Mouse (Mus musculus) limb, embryonic 13.5 days (tissue): ENCODE results near the gene S100z. TPM values are rescaled to one million over a fixed set of nuclear protein-coding genes. Genes with fewer than 3 reads are reported as not detected.
A peak's percentile ranks its signal among the peaks of the same experiment; 100 is the strongest.

ENCODE experiments used
- ATAC-seq: fragments of 200-750 bp; cut with Nextera tagmentation; 2 replicates; pipeline ENCODE4 v1.8.0; 2017; ENCODE audit warnings: low read depth, moderate number of reproducible peaks, moderate TSS enrichment; ENCODE audit not compliant: low FRiP score
- H3K27ac ChIP-seq: fragments of 300-500 bp; sonication (generic); 2 replicates; pipeline ENCODE4 v1.5.1; 2015; ENCODE audit warnings: inconsistent platforms, mild to moderate bottlenecking, moderate library complexity
- H3K27me3 ChIP-seq: fragments of 300-500 bp; sonication (generic); 2 replicates; pipeline ENCODE4 v1.6.1; 2015; ENCODE audit warnings: mild to moderate bottlenecking, inconsistent platforms
- H3K36me3 ChIP-seq: fragments of 300-500 bp; sonication (generic); 2 replicates; pipeline ENCODE4 v1.6.1; 2015; ENCODE audit warnings: inconsistent platforms, mild to moderate bottlenecking, moderate library complexity
- H3K4me1 ChIP-seq: fragments of 300-500 bp; sonication (generic); 2 replicates; pipeline ENCODE4 v1.6.1; 2015; ENCODE audit warnings: inconsistent platforms
- H3K4me2 ChIP-seq: fragments of 300-500 bp; sonication (generic); replicated peaks from 2 replicates; pipeline ENCODE4 v1.6.1; 2015; ENCODE audit warnings: inconsistent platforms, mild to moderate bottlenecking, moderate library complexity
- H3K4me3 ChIP-seq: fragments of 300-500 bp; sonication (generic); 2 replicates; pipeline ENCODE4 v1.5.1; 2015; ENCODE audit warnings: moderate library complexity, mild to moderate bottlenecking, inconsistent platforms
- H3K9ac ChIP-seq: fragments of 300-500 bp; sonication (generic); 2 replicates; pipeline ENCODE4 v1.6.1; 2015; ENCODE audit warnings: mild to moderate bottlenecking, inconsistent platforms
- H3K9me3 ChIP-seq: fragments of 300-500 bp; sonication (generic); 2 replicates; pipeline ENCODE4 v1.6.1; 2016; ENCODE audit warnings: inconsistent platforms
- WGBS: fragments of 180-500 bp; shearing (Covaris S2); methylation state at CpG from one replicate; pipeline ENCODE4 v1.1.7; 2015; 5-methylcytosine and 5-hydroxymethylcytosine counted together
- polyA plus RNA-seq: library from polyadenylated mRNA; unstranded; fragments of >200 nt; fragmentation: Nextera tagmentation; extraction: Ambion mirVana; gene quantifications from 2 replicates; pipeline ENCODE4 v1.2.1, GENCODE M21; 2015

The S100z gene
- polyA plus RNA-seq, result not detected in 2 replicates

GRCm38 (mm10) chr13:95478671-95479413 is at the start of gene S100z:
Gene S100z, minus strand, starts transcription at chr13:95478721.
- H3K9me3 ChIP-seq, result no peaks in the 10 kb centered on the region
- H3K9ac ChIP-seq, result no peak within 1 kb of the TSS
- H3K4me3 ChIP-seq, result no peak within 1 kb of the TSS
- no peak within 1 kb of the TSS for H3K27ac ChIP-seq
- 0 out of 2 replicates have a peak, but pooled peaks cover 1% of the 10 kb centered on the region for H3K4me1 ChIP-seq
- ATAC-seq, result no peak
- 0 out of 2 replicates have a peak, but pooled peaks cover 8% of the 10 kb centered on the region for H3K27me3 ChIP-seq
- no peak within 1 kb of the TSS for H3K4me2 ChIP-seq
- 81% methylated on average over 21 of the region's 21 CpGs for WGBS
- no peaks in the 10 kb centered on the region for H3K36me3 ChIP-seq

- WGBS, result under 1% methylated on average over 54 of the region's 54 CpGs
- Histone ChIP-seq H3K9ac (peak within 1 kb of the TSS; percentile 58), H3K4me1 (peaks cover 17% of the 10 kb centered on the region), H3K36me3 (no peaks in the 10 kb centered on the region), H3K4me2 (peak within 1 kb of the TSS; percentile 78), H3K4me3 (peak within 1 kb of the TSS; percentile 47), H3K27me3 (peaks cover 48% of the 10 kb centered on the region), H3K27ac (no peak within 1 kb of the TSS), H3K9me3 (no peaks in the 10 kb centered on the region)
- ATAC-seq, result peak; percentile 72
Observed at GRCm38 (mm10) chr13:95524674-95525491, 46.4 kb upstream of the S100z start, which contains the start of gene F2rl1. Gene F2rl1, minus strand, starts transcription at chr13:95525227.

GRCm38 (mm10) chr13:95524424-95524673 is 45.8 kb upstream of the S100z start:
- Histone ChIP-seq H3K4me2 (peak overlapping the region; percentile 78), H3K4me3 (peak overlapping the region; percentile 47), H3K4me1 (peaks cover 17% of the 10 kb centered on the region), H3K27me3 (peaks cover 48% of the 10 kb centered on the region), H3K27ac (no peak overlapping the region), H3K9me3 (no peaks in the 10 kb centered on the region), H3K9ac (peak overlapping the region; percentile 58), H3K36me3 (no peaks in the 10 kb centered on the region)
- ATAC-seq, result peak; percentile 54
- WGBS, result under 1% methylated on average over 13 of the region's 13 CpGs

GRCm38 (mm10) chr13:95523659-95524423 is 45.3 kb upstream of the S100z start:
- ATAC-seq, result no peak
- 2% methylated on average over 29 of the region's 29 CpGs for WGBS
- H3K27me3 ChIP-seq, result peaks cover 48% of the 10 kb centered on the region
- peaks cover 17% of the 10 kb centered on the region for H3K4me1 ChIP-seq
- peak overlapping the region; percentile 58 for H3K9ac ChIP-seq
- peak overlapping the region; percentile 78 for H3K4me2 ChIP-seq
- H3K4me3 ChIP-seq, result peak overlapping the region; percentile 47
- no peaks in the 10 kb centered on the region for H3K9me3 ChIP-seq
- no peaks in the 10 kb centered on the region for H3K36me3 ChIP-seq
- H3K27ac ChIP-seq, result no peak overlapping the region

GRCm38 (mm10) chr13:95522176-95522575 is 43.7 kb upstream of the S100z start:
- Histone ChIP-seq H3K4me3 (no peak overlapping the region), H3K4me2 (no peak overlapping the region), H3K4me1 (peaks cover 17% of the 10 kb centered on the region), H3K27me3 (peaks cover 40% of the 10 kb centered on the region), H3K9ac (no peak overlapping the region), H3K27ac (no peak overlapping the region), H3K9me3 (no peaks in the 10 kb centered on the region), H3K36me3 (no peaks in the 10 kb centered on the region)
- 79% methylated on average over 10 of the region's 10 CpGs for WGBS
- no peak for ATAC-seq

GRCm38 (mm10) chr13:95521029-95521428 is 42.5 kb upstream of the S100z start:
- no peak overlapping the region for H3K4me3 ChIP-seq
- no peaks in the 10 kb centered on the region for H3K9me3 ChIP-seq
- H3K4me1 ChIP-seq, result peaks cover 17% of the 10 kb centered on the region
- no peaks in the 10 kb centered on the region for H3K36me3 ChIP-seq
- WGBS, result 82% methylated on average over 6 of the region's 6 CpGs
- no peak overlapping the region for H3K9ac ChIP-seq
- H3K27ac ChIP-seq, result no peak overlapping the region
- H3K27me3 ChIP-seq, result peaks cover 28% of the 10 kb centered on the region
- no peak overlapping the region for H3K4me2 ChIP-seq
- no peak for ATAC-seq

GRCm38 (mm10) chr13:95514756-95515155 is 36.2 kb upstream of the S100z start:
- 68% methylated on average over 4 of the region's 4 CpGs for WGBS
- Histone ChIP-seq H3K4me3 (no peak overlapping the region), H3K4me2 (no peak overlapping the region), H3K9me3 (no peaks in the 10 kb centered on the region), H3K36me3 (no peaks in the 10 kb centered on the region), H3K27me3 (no peaks in the 10 kb centered on the region), H3K4me1 (no peaks in the 10 kb centered on the region), H3K9ac (no peak overlapping the region), H3K27ac (no peak overlapping the region)
- no peak for ATAC-seq

- no peak for ATAC-seq
- Histone ChIP-seq H3K27ac (no peak overlapping the region), H3K9me3 (no peaks in the 10 kb centered on the region), H3K36me3 (no peaks in the 10 kb centered on the region), H3K27me3 (no peaks in the 10 kb centered on the region), H3K4me1 (no peaks in the 10 kb centered on the region), H3K9ac (no peak overlapping the region), H3K4me2 (no peak overlapping the region), H3K4me3 (no peak overlapping the region)
- WGBS, result 92% methylated on average over 5 of the region's 5 CpGs
Observed at GRCm38 (mm10) chr13:95510054-95510453, 31.5 kb upstream of the S100z start.

- Histone ChIP-seq H3K4me3 (no peak overlapping the region), H3K9me3 (no peaks in the 10 kb centered on the region), H3K36me3 (no peaks in the 10 kb centered on the region), H3K27me3 (no peaks in the 10 kb centered on the region), H3K27ac (no peak overlapping the region), H3K4me2 (no peak overlapping the region), H3K4me1 (peaks cover 4% of the 10 kb centered on the region; the same call in 1 of the 2 replicates), H3K9ac (no peak overlapping the region)
- 60% methylated on average over 8 of the region's 8 CpGs for WGBS
- no peak for ATAC-seq
Observed at GRCm38 (mm10) chr13:95503279-95503917, 24.9 kb upstream of the S100z start.

GRCm38 (mm10) chr13:95496601-95497000 is 18.1 kb upstream of the S100z start:
- Histone ChIP-seq H3K9me3 (no peaks in the 10 kb centered on the region), H3K9ac (no peak overlapping the region), H3K27ac (no peak overlapping the region), H3K27me3 (no peaks in the 10 kb centered on the region), H3K4me2 (no peak overlapping the region), H3K4me1 (peaks cover 35% of the 10 kb centered on the region), H3K36me3 (no peaks in the 10 kb centered on the region), H3K4me3 (no peak overlapping the region)
- 84% methylated on average over 3 of the region's 3 CpGs for WGBS
- ATAC-seq, result no peak

- no peak overlapping the region for H3K27ac ChIP-seq
- no peak for ATAC-seq
- peaks cover 32% of the 10 kb centered on the region for H3K4me1 ChIP-seq
- no peak overlapping the region for H3K4me2 ChIP-seq
- no peaks in the 10 kb centered on the region for H3K27me3 ChIP-seq
- H3K4me3 ChIP-seq, result no peak overlapping the region
- H3K36me3 ChIP-seq, result no peaks in the 10 kb centered on the region
- 61% methylated on average over 8 of the region's 8 CpGs for WGBS
- H3K9ac ChIP-seq, result no peak overlapping the region
- H3K9me3 ChIP-seq, result no peaks in the 10 kb centered on the region
Observed at GRCm38 (mm10) chr13:95494812-95495211, 16.3 kb upstream of the S100z start.
